Mouse (Mus musculus) embryonic fibroblast, embryonic 13.5 days (primary cell): Measurements from ENCODE around the gene Gfral.

ENCODE experiments used
- CTCF ChIP-seq: IDR thresholded peaks from 2 replicates; pipeline ENCODE4 v1.5.1; 2011; ENCODE audit warnings: mild to moderate bottlenecking, control low read depth, low read length, moderate library complexity, borderline replicate concordance; ENCODE audit not compliant: insufficient read depth
- POLR2A ChIP-seq: IDR thresholded peaks from 2 replicates; pipeline ENCODE4 v1.6.1; 2011; ENCODE audit warnings: low read depth, mild to moderate bottlenecking, control low read depth, low read length, moderate library complexity

DNA sequence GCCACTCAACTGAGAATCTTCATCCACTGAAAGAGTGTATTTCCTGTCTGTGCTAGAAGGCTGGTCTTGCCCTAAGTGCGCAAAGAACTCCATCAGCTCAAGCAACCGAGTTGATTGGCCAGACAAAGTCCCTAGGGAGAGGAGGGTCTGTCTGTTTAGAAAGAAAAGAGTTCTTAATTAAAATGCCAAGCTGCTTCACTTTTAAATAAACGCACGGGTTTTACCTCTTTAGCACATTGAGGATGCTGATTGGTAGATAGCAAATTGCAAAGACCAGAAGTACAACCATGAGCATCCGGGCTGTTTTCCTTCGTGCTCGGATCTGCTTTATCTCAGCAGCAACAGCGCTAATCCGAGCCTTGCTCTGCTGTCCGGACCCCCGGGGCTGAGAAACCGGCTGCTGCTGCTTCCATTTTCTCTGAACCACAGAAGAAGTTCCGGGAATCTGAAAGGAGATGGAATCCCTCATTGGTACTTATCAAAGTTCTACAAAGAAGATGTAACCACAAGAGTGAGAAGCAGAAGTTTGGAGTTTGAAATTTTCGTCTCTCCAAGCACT, 22.6 kb upstream of the Gfral start:
- TF ChIP-seq POLR2A: no peak
- no peak for TF ChIP-seq CTCF
